Mouse (Mus musculus) embryonic facial prominence, embryonic 10.5 days (tissue): ENCODE data around the gene Thap8. TPM values are rescaled to one million over a fixed set of nuclear protein-coding genes. Genes with fewer than 3 reads are reported as not detected.

Experiments
- DNase-seq: peaks from one replicate; pipeline ENCODE4 v3.0.0-alpha.2; 2017; ENCODE audit warnings: low spot score
- H3K27ac ChIP-seq: fragments of 300-500 bp; sonication (generic); replicated peaks from 2 replicates; pipeline ENCODE4 v1.5.1; 2016; ENCODE audit warnings: mild to moderate bottlenecking
- H3K27me3 ChIP-seq: fragments of 300-500 bp; sonication (generic); replicated peaks from 2 replicates; pipeline ENCODE4 v1.6.1; 2016; ENCODE audit warnings: low read depth, mild to moderate bottlenecking; ENCODE audit not compliant: poor library complexity, severe bottlenecking
- H3K36me3 ChIP-seq: fragments of 300-500 bp; sonication (generic); replicated peaks from 2 replicates; pipeline ENCODE4 v1.6.1; 2016; ENCODE audit warnings: mild to moderate bottlenecking, moderate library complexity
- H3K4me1 ChIP-seq: fragments of 300-500 bp; sonication (generic); 2 replicates; pipeline ENCODE4 v1.6.1; 2016
- H3K4me3 ChIP-seq: fragments of 300-500 bp; sonication (generic); 2 replicates; pipeline ENCODE4 v1.5.1; 2016; ENCODE audit warnings: mild to moderate bottlenecking, moderate library complexity
- H3K9me3 ChIP-seq: fragments of 300-500 bp; sonication (generic); 2 replicates; pipeline ENCODE4 v1.6.1; 2016; ENCODE audit warnings: mild to moderate bottlenecking
- WGBS: fragments of 180-500 bp; shearing (Covaris S2); methylation state at CpG from one replicate; pipeline ENCODE4 v1.1.7; 2016; 5-methylcytosine and 5-hydroxymethylcytosine counted together
- polyA plus RNA-seq: library from polyadenylated mRNA; unstranded; fragments of >200 nt; fragmentation: Nextera tagmentation; extraction: Ambion mirVana; gene quantifications from 2 replicates; pipeline ENCODE4 v1.2.1, GENCODE M21; 2016

The Thap8 gene
- polyA plus RNA-seq, 1 experiment from 2014 or later, result 0.90 TPM

- WGBS, result 41% methylated on average over 10 of the region's 10 CpGs
- Histone ChIP-seq H3K27ac (peak overlapping the region; percentile 75), H3K9me3 (no peaks in the 10 kb centered on the region), H3K4me3 (peak overlapping the region; percentile 14; the same call in 1 of the 2 replicates), H3K4me1 (peaks cover 31% of the 10 kb centered on the region), H3K36me3 (peaks cover 23% of the 10 kb centered on the region), H3K27me3 (peaks cover 11% of the 10 kb centered on the region; the same call in 1 of the 2 replicates)
- peak; percentile 64 for DNase-seq
These were observed 10.0 kb downstream of the Thap8 start for GRCm38 (mm10) chr7:30289714-30290399.

DNA sequence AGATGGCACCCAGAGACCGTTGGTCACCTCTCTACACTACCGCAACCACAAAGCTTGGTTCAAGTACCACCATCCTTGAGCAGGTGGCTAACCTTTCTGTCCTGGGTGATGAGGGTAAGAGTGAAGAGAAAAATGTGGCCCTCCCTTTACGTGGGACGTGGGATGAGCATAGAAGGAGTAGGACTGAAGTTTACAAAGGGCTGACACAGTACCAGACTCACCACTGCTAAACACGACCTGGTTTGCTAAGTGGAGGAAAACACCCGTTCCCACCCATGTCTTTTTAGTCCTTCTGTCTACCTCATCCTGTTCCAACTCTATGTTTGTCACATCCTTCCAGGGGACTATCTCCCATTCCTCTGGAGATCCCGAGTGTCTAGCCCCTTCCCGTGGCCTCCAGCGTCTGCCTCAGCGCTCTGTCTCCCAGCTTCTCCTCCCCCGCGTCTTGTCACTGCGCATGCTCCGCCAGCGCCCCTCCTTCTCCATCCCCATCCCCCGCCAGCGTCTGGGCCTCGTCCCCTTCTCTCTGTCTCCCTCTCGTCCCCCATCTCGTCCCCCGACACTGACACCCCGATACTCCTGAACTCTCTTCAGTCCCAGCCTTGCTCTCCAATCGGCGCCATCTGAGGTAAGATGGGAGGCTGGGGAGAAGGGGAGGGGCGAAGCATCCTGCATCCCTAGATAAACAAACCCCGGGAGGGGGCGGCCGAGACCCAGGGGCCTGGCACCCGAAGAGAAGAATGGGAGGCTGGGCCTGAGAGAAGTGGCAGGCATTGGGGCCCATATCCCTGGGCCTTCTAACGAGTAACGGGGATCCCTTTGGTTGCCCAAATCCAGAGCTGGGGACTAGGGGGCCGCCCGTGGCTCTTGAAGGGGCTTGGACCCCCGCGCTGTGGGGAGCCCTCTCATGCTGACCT is 11.6 kb downstream of the Thap8 start, which contains the start of gene Clip3:
Clip3 (plus strand) TSS at position 514 of the 917 bp plus-strand sequence.
- peaks cover 11% of the 10 kb centered on the region; the same call in 1 of the 2 replicates for H3K27me3 ChIP-seq
- no peaks in the 10 kb centered on the region for H3K9me3 ChIP-seq
- H3K27ac ChIP-seq, result peak within 1 kb of the TSS; percentile 93
- peaks cover 40% of the 10 kb centered on the region for H3K36me3 ChIP-seq
- peak; percentile 89 for DNase-seq
- 8% methylated on average over 35 of the region's 35 CpGs for WGBS
- H3K4me3 ChIP-seq, result peak within 1 kb of the TSS; percentile 89
- peaks cover 31% of the 10 kb centered on the region for H3K4me1 ChIP-seq

GRCm38 (mm10) chr7:30293795-30294194 is 13.9 kb downstream of the Thap8 start:
- H3K4me3 ChIP-seq, result 0 out of 2 replicates have a peak overlapping the region, but pooled peaks have one; percentile 14
- H3K4me1 ChIP-seq, result peaks cover 31% of the 10 kb centered on the region
- no peaks in the 10 kb centered on the region for H3K9me3 ChIP-seq
- peaks cover 63% of the 10 kb centered on the region for H3K36me3 ChIP-seq
- no peak for DNase-seq
- 88% methylated on average over 13 of the region's 13 CpGs for WGBS
- H3K27me3 ChIP-seq, result peaks cover 10% of the 10 kb centered on the region; the same call in 1 of the 2 replicates
- H3K27ac ChIP-seq, result no peak overlapping the region

GRCm38 (mm10) chr7:30294296-30294695 is 14.4 kb downstream of the Thap8 start:
- Histone ChIP-seq H3K9me3 (no peaks in the 10 kb centered on the region), H3K27ac (no peak overlapping the region), H3K27me3 (peaks cover 5% of the 10 kb centered on the region; the same call in 1 of the 2 replicates), H3K4me1 (peaks cover 28% of the 10 kb centered on the region), H3K4me3 (0 out of 2 replicates have a peak overlapping the region, but pooled peaks have one; percentile 5), H3K36me3 (peaks cover 68% of the 10 kb centered on the region)
- no peak for DNase-seq
- 90% methylated on average over 5 of the region's 5 CpGs for WGBS

GRCm38 (mm10) chr7:30295103-30295502 is 15.2 kb downstream of the Thap8 start:
- H3K27ac ChIP-seq, result no peak overlapping the region
- 74% methylated on average over 10 of the region's 10 CpGs for WGBS
- DNase-seq, result peak; percentile 24
- H3K9me3 ChIP-seq, result no peaks in the 10 kb centered on the region
- H3K36me3 ChIP-seq, result peaks cover 76% of the 10 kb centered on the region
- no peaks in the 10 kb centered on the region for H3K27me3 ChIP-seq
- H3K4me3 ChIP-seq, result no peak overlapping the region
- H3K4me1 ChIP-seq, result peaks cover 20% of the 10 kb centered on the region

DNA sequence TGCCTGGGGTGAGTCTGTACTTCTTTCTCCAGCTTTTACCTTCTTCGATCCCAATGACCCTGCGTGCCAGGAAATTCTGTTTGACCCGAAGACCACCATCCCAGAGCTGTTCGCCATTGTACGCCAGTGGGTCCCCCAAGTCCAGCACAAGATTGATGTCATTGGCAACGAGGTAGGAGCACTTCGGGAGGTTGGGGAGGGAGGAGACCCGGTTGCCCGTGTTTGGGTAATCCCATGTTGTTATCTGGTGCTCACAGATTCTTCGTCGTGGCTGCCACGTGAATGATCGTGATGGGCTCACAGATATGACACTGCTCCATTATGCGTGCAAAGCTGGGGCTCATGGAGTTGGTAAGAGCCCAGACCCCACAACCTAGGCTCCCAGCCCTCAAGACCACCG is 16.9 kb downstream of the Thap8 start:
- peaks cover 91% of the 10 kb centered on the region for H3K36me3 ChIP-seq
- WGBS, result 93% methylated on average over 15 of the region's 15 CpGs

GRCm38 (mm10) chr7:30297266-30297665 is 17.4 kb downstream of the Thap8 start:
- Histone ChIP-seq H3K4me1 (peaks cover 7% of the 10 kb centered on the region), H3K27me3 (no peaks in the 10 kb centered on the region), H3K9me3 (no peaks in the 10 kb centered on the region), H3K4me3 (no peak overlapping the region), H3K27ac (no peak overlapping the region), H3K36me3 (peaks cover 96% of the 10 kb centered on the region)
- DNase-seq, result no peak
- 85% methylated on average over 16 of the region's 16 CpGs for WGBS

More for the DNA sequence above, 16.9 kb downstream of the Thap8 start:
- DNase-seq, result no peak
- no peak overlapping the region for H3K27ac ChIP-seq
- no peak overlapping the region for H3K4me3 ChIP-seq
- H3K4me1 ChIP-seq, result peaks cover 12% of the 10 kb centered on the region
- H3K27me3 ChIP-seq, result no peaks in the 10 kb centered on the region
- no peaks in the 10 kb centered on the region for H3K9me3 ChIP-seq

DNA sequence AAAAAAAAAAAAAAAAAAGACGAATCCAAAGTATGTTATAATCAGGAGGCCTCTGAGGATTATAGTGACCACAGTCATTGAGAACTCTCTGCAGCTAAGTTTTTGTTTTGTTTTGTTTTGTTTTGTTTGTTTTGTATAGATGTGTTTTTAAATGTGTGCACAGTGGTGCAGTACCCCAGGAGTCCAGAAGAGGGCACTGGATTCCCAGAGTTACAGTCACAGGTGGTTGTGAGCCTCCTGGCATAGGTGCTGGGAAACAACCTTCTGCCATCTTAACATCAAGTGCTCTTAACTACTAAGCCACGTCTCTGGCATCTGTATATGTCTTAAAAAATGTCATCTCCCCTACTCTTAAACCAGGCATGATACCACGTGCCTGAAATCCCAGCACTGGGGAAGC is 21.0 kb downstream of the Thap8 start:
- DNase-seq, result peak; percentile 50
- peaks cover 91% of the 10 kb centered on the region for H3K36me3 ChIP-seq
- WGBS, result 45% methylated on average over 3 of the region's 3 CpGs
- no peak overlapping the region for H3K4me3 ChIP-seq
- H3K9me3 ChIP-seq, result peaks cover 4% of the 10 kb centered on the region; the same call in 1 of the 2 replicates
- no peak overlapping the region for H3K27ac ChIP-seq
- H3K4me1 ChIP-seq, result no peaks in the 10 kb centered on the region
- H3K27me3 ChIP-seq, result no peaks in the 10 kb centered on the region

- no peak for DNase-seq
- peaks cover 67% of the 10 kb centered on the region for H3K36me3 ChIP-seq
- H3K4me1 ChIP-seq, result peaks cover 19% of the 10 kb centered on the region
- WGBS, result 90% methylated on average over 16 of the region's 16 CpGs
- no peak overlapping the region for H3K27ac ChIP-seq
- H3K4me3 ChIP-seq, result no peak overlapping the region
- no peaks in the 10 kb centered on the region for H3K27me3 ChIP-seq
- peaks cover 4% of the 10 kb centered on the region; the same call in 1 of the 2 replicates for H3K9me3 ChIP-seq
These were observed 26.3 kb downstream of the Thap8 start for GRCm38 (mm10) chr7:30306083-30306779.

DNA sequence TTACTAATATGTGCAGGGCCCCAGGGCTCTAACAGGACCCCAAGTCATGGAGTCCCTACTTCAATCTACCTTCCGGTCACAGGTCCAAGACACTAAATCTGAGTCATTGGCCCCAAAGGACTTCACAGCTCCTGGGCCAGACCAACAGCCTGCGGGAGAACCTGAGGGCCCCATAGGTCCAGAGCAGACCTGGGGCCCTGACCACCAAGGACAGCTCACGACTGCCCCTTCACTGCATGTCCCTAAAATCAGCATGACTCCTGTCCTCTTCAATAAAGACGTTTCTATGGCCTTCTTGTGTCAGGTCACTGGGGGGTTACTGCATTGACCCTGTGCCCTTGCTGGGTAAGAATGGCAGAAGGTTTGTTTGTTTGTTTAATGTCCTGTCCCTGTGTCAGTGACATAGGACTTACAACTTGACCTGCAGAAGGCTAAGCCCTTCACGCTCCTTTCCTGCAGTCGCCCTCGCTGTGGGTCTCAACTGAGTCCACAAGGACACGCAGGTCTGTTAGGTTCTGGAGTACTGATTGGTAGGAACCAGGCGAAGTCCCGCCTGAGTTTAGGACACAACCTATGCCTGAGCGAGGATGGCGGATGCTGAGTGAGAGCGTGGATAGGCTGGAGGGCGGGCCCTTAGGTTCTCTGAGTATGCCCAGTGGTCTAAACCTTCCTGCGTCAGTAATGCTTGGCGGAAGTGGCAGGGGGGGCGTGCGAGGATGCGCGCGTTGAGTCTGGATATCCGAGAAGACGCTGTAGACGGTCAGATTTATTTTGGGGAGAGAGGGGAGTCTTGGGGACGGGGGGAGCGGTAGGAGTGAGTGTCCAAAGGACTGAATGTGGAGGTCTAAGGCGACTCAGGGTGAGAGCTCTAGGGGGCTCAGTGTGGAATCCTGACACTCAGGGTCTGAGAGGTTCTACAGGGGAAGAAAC is 28.4 kb downstream of the Thap8 start, which contains the start of gene Alkbh6:
Alkbh6 (plus strand) TSS at position 642 of the 930 bp plus-strand sequence.
- peaks cover 4% of the 10 kb centered on the region; the same call in 1 of the 2 replicates for H3K9me3 ChIP-seq
- H3K36me3 ChIP-seq, result peaks cover 67% of the 10 kb centered on the region
- DNase-seq, result peak; percentile 94
- 4% methylated on average over 27 of the region's 27 CpGs for WGBS
- H3K4me3 ChIP-seq, result peak within 1 kb of the TSS; percentile 73
- H3K27ac ChIP-seq, result peak within 1 kb of the TSS; percentile 79
- H3K4me1 ChIP-seq, result peaks cover 20% of the 10 kb centered on the region
- no peaks in the 10 kb centered on the region for H3K27me3 ChIP-seq
